Mouse (Mus musculus): ENCODE results near the gene Sparc. TPM values are rescaled to one million over a fixed set of nuclear protein-coding genes. Genes with fewer than 3 reads are reported as not detected.

The Sparc gene
- polyA plus RNA-seq, 1 experiment: 350 TPM

DNA sequence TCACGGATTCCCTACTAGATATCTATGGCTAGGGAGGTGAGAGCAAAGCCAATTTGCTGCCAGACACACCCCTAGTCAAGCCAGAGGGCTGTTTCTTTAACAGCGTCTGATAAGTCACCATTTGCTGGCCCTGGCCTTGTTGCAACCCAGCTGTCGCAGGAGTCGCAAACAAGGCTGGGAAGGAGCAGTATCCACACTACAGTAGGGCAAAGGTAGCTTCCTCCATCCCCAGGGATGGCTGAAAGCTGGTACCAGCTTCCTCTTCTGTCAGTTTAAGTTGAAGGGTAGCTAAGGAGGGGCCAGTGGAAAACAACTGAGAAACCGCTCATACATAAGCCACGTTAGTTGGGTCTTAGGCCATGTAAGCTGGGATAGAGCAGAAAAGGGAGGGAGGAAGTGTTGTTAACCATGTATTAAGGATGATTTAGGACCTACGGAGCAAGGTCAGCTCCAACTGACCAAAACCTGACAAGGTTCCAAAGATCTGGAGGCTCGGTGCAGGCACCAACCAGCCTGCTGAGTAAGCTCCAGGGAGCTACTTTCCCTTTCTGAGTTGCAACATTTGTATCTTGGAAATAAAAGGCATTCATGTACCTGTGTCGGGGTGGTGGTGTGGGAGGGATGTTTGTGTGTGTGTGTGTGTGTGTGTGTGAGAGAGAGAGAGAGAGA lies 7.8 kb downstream of the Sparc start:
- Histone ChIP-seq H3K27ac (ENCODE audit: insufficient read depth, low read depth, low read length) (peak overlapping the region; percentile 27), H3K4me3 (ENCODE audit: low read depth, low read length) (no peak overlapping the region), H3K4me1 (ENCODE audit: control insufficient read depth, insufficient read depth, insufficient read length, low read length) (peaks cover 3% of the 10 kb centered on the region; the same call in 1 of the 2 replicates), H3K36me3 (ENCODE audit: control insufficient read depth, insufficient read depth, low read length) (no peaks in the 10 kb centered on the region), H3K27me3 (ENCODE audit: control insufficient read depth, insufficient read depth, low read length) (no peaks in the 10 kb centered on the region)
- no peak for TF ChIP-seq CTCF (IDR thresholded peaks at IDR 0.05; ENCODE audit: extremely low read depth, insufficient read length, insufficient replicate concordance, low read depth, low read length)
- no peak for TF ChIP-seq POLR2A (IDR thresholded peaks at IDR 0.05; ENCODE audit: low read depth, low read length)
- WGBS: 20% methylated on average over 9 of the region's 9 CpGs

DNA sequence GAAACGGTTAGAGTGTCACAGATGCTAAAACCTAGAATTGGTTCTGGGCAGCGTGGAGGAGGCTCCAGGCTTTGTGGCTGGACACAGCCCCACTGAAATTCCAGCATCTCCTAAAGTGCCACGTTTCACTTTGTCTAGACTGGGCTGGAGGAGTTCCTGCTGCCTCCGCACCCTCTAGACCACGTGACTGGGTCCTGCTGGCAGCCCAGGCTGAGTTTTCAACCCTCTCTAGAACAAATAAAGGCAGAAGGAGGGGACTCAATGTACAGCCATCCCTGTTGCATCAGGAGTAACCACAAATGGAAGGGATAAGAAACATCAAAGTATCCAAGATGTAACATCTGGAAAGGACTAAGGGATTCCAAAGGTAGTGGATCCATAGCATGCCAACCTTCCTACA lies 8.7 kb downstream of the Sparc start:
- H3K27ac ChIP-seq (ENCODE audit: insufficient read depth, low read depth, low read length): no peak overlapping the region

DNA sequence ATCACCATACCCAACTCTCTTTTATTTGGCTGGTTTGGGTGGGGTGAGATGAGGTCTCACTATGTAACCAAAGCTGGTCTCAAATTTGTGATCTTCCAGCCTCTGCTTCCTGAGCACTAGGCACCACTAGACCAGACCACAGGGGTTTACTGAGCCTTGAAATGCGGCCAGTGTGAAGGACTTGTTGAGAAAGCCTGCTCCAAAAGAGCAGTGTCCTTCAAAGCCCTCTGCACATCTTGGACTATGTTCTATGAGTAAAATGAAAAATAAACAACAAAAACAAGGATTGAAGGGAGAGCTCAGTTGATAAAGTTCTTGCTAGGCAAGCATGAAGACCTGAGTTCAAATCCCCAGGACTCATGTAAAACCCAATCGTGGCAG lies 9.6 kb downstream of the Sparc start:
- Histone ChIP-seq H3K4me1 (ENCODE audit: control insufficient read depth, insufficient read depth, insufficient read length, low read length) (peaks cover 3% of the 10 kb centered on the region; the same call in 1 of the 2 replicates), H3K27ac (ENCODE audit: insufficient read depth, low read depth, low read length) (no peak overlapping the region), H3K36me3 (ENCODE audit: control insufficient read depth, insufficient read depth, low read length) (no peaks in the 10 kb centered on the region), H3K27me3 (ENCODE audit: control insufficient read depth, insufficient read depth, low read length) (no peaks in the 10 kb centered on the region), H3K4me3 (ENCODE audit: low read depth, low read length) (no peak overlapping the region)
- TF ChIP-seq POLR2A (IDR thresholded peaks at IDR 0.05; ENCODE audit: low read depth, low read length) (no peak), CTCF (IDR thresholded peaks at IDR 0.05; ENCODE audit: extremely low read depth, insufficient read length, insufficient replicate concordance, low read depth, low read length) (no peak)
- 81% methylated on average over 2 of the region's 2 CpGs for WGBS

More for the DNA sequence above, 8.7 kb downstream of the Sparc start:
- Histone ChIP-seq H3K36me3 (ENCODE audit: control insufficient read depth, insufficient read depth, low read length) (no peaks in the 10 kb centered on the region), H3K4me1 (ENCODE audit: control insufficient read depth, insufficient read depth, insufficient read length, low read length) (peaks cover 3% of the 10 kb centered on the region; the same call in 1 of the 2 replicates), H3K4me3 (ENCODE audit: low read depth, low read length) (no peak overlapping the region), H3K27me3 (ENCODE audit: control insufficient read depth, insufficient read depth, low read length) (no peaks in the 10 kb centered on the region)
- 55% methylated on average over 5 of the region's 5 CpGs for WGBS
- TF ChIP-seq POLR2A (IDR thresholded peaks at IDR 0.05; ENCODE audit: low read depth, low read length): no peak
- no peak for TF ChIP-seq CTCF (IDR thresholded peaks at IDR 0.05; ENCODE audit: extremely low read depth, insufficient read length, insufficient replicate concordance, low read depth, low read length)

DNA sequence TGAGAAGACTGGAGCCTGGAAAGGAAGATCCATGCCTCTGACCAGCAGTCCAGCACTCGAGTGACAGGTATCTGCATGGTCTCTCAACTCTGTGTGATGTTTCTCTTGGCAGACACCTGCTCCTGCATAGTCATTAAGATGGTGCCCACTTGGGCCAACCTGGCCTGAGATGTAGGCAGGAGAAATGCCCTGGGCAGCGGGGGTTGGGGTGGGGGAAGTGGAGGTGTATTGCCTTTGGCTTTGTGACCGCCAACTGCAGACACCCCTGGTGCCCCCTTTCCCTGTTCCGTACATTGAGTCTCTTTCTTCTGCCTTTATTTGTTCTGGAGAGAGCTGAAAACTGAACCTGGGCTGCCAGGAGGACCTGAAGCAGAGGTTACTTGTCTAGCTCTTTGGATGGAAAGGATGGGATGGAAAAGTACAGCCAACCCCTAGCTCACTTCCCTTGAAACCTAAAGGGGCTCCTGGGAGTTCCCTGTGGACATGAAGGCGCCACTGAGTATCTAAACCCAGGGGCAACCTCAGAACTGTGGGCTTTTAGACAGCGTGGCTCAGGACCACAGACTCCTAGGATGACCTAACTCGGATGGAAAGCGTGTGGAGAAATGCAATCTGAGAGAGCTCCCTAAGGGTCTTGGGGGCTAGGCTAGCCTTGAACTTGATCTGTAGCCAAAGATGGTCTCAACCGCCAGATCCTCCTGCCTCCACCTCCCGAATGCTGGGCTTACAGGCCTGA lies 10.1 kb downstream of the Sparc start:
- no peak overlapping the region for H3K4me3 ChIP-seq (ENCODE audit: low read depth, low read length)
- TF ChIP-seq CTCF (IDR thresholded peaks at IDR 0.05; ENCODE audit: extremely low read depth, insufficient read length, insufficient replicate concordance, low read depth, low read length): no peak
- H3K27me3 ChIP-seq (ENCODE audit: control insufficient read depth, insufficient read depth, low read length): no peaks in the 10 kb centered on the region
- WGBS: 89% methylated on average over 10 of the region's 10 CpGs
- H3K4me1 ChIP-seq (ENCODE audit: control insufficient read depth, insufficient read depth, insufficient read length, low read length): peaks cover 3% of the 10 kb centered on the region; the same call in 1 of the 2 replicates
- H3K27ac ChIP-seq (ENCODE audit: insufficient read depth, low read depth, low read length): 0 out of 2 replicates have a peak overlapping the region, but pooled peaks have one; percentile 8
- no peaks in the 10 kb centered on the region for H3K36me3 ChIP-seq (ENCODE audit: control insufficient read depth, insufficient read depth, low read length)

DNA sequence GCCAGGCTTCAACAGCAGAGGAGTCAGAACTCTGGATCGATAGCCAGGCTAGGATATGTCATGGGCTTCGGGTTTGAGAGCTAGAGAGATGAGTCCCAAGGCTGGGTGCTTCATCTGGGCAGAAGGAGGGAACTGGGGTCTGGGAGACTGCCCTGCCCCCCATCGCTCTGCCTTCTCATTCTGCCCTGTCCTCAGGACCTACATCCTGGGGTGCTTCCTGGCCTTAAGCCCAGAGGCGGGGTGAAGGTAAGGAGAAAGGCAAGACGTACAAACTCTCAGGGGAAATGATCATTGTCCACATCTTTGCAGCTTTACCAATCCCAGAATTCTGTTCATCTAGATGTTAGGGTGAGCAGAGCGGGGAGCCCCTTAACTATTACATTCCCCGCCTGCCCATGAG lies 10.9 kb downstream of the Sparc start:
- Histone ChIP-seq H3K4me1 (ENCODE audit: control insufficient read depth, insufficient read depth, insufficient read length, low read length) (peaks cover 3% of the 10 kb centered on the region; the same call in 1 of the 2 replicates), H3K36me3 (ENCODE audit: control insufficient read depth, insufficient read depth, low read length) (no peaks in the 10 kb centered on the region), H3K4me3 (ENCODE audit: low read depth, low read length) (no peak overlapping the region), H3K27ac (ENCODE audit: insufficient read depth, low read depth, low read length) (no peak overlapping the region), H3K27me3 (ENCODE audit: control insufficient read depth, insufficient read depth, low read length) (no peaks in the 10 kb centered on the region)
- no peak for TF ChIP-seq POLR2A (IDR thresholded peaks at IDR 0.05; ENCODE audit: low read depth, low read length)
- no peak for TF ChIP-seq CTCF (IDR thresholded peaks at IDR 0.05; ENCODE audit: extremely low read depth, insufficient read length, insufficient replicate concordance, low read depth, low read length)
- 81% methylated on average over 7 of the region's 7 CpGs for WGBS

DNA sequence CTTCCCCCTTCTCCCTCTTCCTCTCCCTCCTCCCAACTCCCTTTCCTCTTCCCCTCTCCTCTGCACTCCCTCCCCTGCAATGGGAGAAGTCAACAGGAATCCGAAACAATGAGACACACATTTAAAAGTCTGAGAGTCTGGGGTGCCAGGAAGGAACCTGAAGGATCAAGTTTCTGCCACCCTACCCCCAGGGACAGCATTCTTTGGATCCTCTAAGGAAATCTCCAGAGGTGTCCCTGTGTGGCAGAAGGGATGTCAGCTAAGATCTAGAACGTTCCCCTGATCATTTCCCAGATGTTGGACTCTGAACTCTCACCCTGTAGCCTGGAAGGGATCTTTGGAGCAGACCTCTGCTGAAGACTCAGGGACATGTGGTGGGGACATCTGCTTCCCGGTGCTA lies 12.5 kb downstream of the Sparc start:
- H3K36me3 ChIP-seq (ENCODE audit: control insufficient read depth, insufficient read depth, low read length): no peaks in the 10 kb centered on the region
- no peak overlapping the region for H3K4me3 ChIP-seq (ENCODE audit: low read depth, low read length)
- TF ChIP-seq CTCF (IDR thresholded peaks at IDR 0.05; ENCODE audit: extremely low read depth, insufficient read length, insufficient replicate concordance, low read depth, low read length): no peak
- TF ChIP-seq POLR2A (IDR thresholded peaks at IDR 0.05; ENCODE audit: low read depth, low read length): no peak
- peaks cover 3% of the 10 kb centered on the region; the same call in 1 of the 2 replicates for H3K4me1 ChIP-seq (ENCODE audit: control insufficient read depth, insufficient read depth, insufficient read length, low read length)
- no peaks in the 10 kb centered on the region for H3K27me3 ChIP-seq (ENCODE audit: control insufficient read depth, insufficient read depth, low read length)
- WGBS: 46% methylated on average over 3 of the region's 3 CpGs
- no peak overlapping the region for H3K27ac ChIP-seq (ENCODE audit: insufficient read depth, low read depth, low read length)

DNA sequence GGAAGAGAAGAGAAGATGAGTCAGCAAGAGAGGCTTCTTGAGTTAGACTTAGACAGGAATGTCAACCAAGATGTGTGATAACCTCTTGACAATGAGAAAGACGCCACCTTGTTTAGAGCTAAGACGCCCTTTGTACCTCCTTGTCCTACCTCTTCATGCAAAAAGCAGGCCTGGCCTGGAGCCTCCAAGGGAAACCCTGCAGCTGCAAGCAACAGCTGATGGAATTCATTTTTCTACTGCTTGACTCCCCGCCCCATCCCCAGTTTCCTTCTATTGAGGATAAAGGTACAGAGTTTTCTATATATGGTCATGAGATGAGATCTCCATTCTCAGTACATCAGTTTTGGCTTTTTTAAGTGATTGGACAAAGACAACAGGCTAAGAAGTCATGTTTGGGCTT lies 13.0 kb downstream of the Sparc start:
- TF ChIP-seq CTCF (IDR thresholded peaks at IDR 0.05; ENCODE audit: extremely low read depth, insufficient read length, insufficient replicate concordance, low read depth, low read length) (no peak), POLR2A (IDR thresholded peaks at IDR 0.05; ENCODE audit: low read depth, low read length) (no peak)
- H3K27me3 ChIP-seq (ENCODE audit: control insufficient read depth, insufficient read depth, low read length): no peaks in the 10 kb centered on the region
- H3K4me1 ChIP-seq (ENCODE audit: control insufficient read depth, insufficient read depth, insufficient read length, low read length): peaks cover under 1% of the 10 kb centered on the region; the same call in 1 of the 2 replicates
- no peak overlapping the region for H3K4me3 ChIP-seq (ENCODE audit: low read depth, low read length)
- no peak overlapping the region for H3K27ac ChIP-seq (ENCODE audit: insufficient read depth, low read depth, low read length)
- 60% methylated on average over 3 of the region's 3 CpGs for WGBS
- no peaks in the 10 kb centered on the region for H3K36me3 ChIP-seq (ENCODE audit: control insufficient read depth, insufficient read depth, low read length)

Data from small intestine, adult 2 months (tissue).